Mouse (Mus musculus) left cerebral cortex, postnatal 14 days (tissue): ENCODE measurements around the gene Ppp1r12b. TPM values are rescaled to one million over a fixed set of nuclear protein-coding genes. Genes with fewer than 3 reads are reported as not detected.

Source experiments
- DNase-seq, 2 experiments: peaks; one replicate each; pipeline ENCODE4 v3.0.0; 2021 to 2022; ENCODE audit warnings: low spot score in 2 of 2, mixed read lengths in 1 of 2
- intact Hi-C: fragments of 180-260 bp; cut with DNase I; formaldehyde crosslinking; loops from one replicate; pipeline ENCODE4 v1.15.1; 2025
- total RNA-seq, 2 experiments: library from RNA; stranded (reverse); gene quantifications; 2 replicates each; pipeline ENCODE4 v1.2.3; 2021

Gene Ppp1r12b
- total RNA-seq, 2 experiments from 2014 or later = 77.8 to 81.7 TPM

GRCm38 (mm10) chr1:134949946-134950345 lies 5.8 kb downstream of the Ppp1r12b start:
- no peak for DNase-seq

DNA sequence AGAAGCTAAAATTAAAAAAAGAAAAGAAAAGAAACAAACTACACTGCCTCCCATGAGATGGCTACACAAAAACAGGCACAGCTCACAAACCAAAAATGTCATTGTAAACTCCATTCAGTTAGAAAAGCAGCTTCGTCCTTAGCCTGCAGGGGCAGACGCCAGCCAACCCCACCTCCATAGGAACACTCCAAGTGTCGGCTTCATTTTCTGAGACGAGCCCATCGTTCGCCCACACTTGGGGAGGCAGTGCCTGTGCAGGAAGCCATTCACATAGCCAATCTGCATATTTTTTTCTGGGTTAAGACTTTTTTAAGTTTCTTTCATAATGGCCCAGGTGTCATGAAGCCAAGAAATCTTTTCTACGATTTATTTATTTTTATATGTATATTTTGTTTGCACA lies 8.2 kb downstream of the Ppp1r12b start:
- intact Hi-C loops = no loop called here
- DNase-seq = no peak

More at GRCm38 (mm10) chr1:134949946-134950345, 5.8 kb downstream of the Ppp1r12b start:
- intact Hi-C loops = loop anchor here (5.0 to 10.0 kb wide), 2 partner anchors 33 to 85 kb away; no protein-coding TSS in a partner anchor

- intact Hi-C loops = no loop called here
- DNase-seq = no peak
Measured at GRCm38 (mm10) chr1:134942898-134943297, 12.8 kb downstream of the Ppp1r12b start.

GRCm38 (mm10) chr1:134940863-134941262 lies 14.9 kb downstream of the Ppp1r12b start:
- no peak for DNase-seq
- intact Hi-C loops = no loop called here

GRCm38 (mm10) chr1:134938233-134938632 lies 17.5 kb downstream of the Ppp1r12b start:
- DNase-seq = no peak
- intact Hi-C loops = no loop called here

- no peak for DNase-seq
- intact Hi-C loops = no loop called here
Measured at GRCm38 (mm10) chr1:134936335-134936734, 19.4 kb downstream of the Ppp1r12b start.

GRCm38 (mm10) chr1:134932431-134932830 lies 23.3 kb downstream of the Ppp1r12b start:
- DNase-seq = no peak
- intact Hi-C loops = no loop called here

GRCm38 (mm10) chr1:134919010-134919409 lies 36.7 kb downstream of the Ppp1r12b start:
- intact Hi-C loops = loop anchor here (5.0 kb wide), 1 partner anchor 33 kb away; no protein-coding TSS in a partner anchor
- no peak for DNase-seq

- intact Hi-C loops = loop anchor here (5.0 kb wide), 1 partner anchor 37 kb away; no protein-coding TSS in a partner anchor
- DNase-seq = no peak
Measured at GRCm38 (mm10) chr1:134915421-134915820, 40.3 kb downstream of the Ppp1r12b start.

DNA sequence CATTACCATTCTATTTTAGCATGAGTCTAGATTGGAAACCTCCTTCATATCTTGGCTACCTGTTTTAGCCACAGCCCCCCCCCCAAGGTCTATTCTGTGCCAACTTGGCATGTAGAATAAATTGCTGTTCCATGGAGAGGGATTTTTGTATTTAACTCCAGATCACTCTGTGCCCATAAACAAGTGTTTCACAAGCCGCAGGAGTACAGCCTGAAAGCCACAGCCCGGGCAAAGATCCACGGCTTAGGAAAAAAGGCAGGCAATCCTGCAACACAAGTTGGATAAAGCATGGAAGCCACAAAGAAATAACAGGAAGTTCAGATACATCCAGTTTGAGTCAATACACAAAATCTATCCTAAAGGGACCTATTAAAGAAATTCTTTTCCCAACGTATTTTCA lies 42.2 kb downstream of the Ppp1r12b start:
- no peak for DNase-seq
- intact Hi-C loops = no loop called here

DNA sequence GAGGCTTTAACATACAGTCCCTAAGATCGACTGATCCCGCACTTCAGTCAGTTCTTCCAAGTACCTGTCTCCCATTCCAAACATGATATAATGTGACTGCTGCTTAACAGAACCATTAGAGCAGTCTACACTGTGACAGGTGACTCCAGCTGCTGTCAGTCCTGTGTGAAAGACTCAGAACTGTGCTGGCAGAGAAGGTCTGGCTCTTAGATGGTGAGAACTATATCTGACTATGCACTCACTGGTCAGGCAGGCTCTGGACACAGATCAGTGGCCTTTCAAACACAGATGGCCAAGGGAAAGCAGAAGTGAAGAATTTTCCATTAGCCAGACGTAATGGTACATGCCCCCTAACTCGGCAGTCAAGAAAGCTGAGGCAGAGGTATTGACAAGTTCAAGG lies 43.9 kb downstream of the Ppp1r12b start:
- no peak for DNase-seq
- intact Hi-C loops = no loop called here

GRCm38 (mm10) chr1:134910037-134910436 lies 45.7 kb downstream of the Ppp1r12b start:
- no peak for DNase-seq
- intact Hi-C loops = no loop called here

GRCm38 (mm10) chr1:134909442-134909841 lies 46.3 kb downstream of the Ppp1r12b start:
- peak; percentile 68 to 77 for DNase-seq
- intact Hi-C loops = no loop called here

DNA sequence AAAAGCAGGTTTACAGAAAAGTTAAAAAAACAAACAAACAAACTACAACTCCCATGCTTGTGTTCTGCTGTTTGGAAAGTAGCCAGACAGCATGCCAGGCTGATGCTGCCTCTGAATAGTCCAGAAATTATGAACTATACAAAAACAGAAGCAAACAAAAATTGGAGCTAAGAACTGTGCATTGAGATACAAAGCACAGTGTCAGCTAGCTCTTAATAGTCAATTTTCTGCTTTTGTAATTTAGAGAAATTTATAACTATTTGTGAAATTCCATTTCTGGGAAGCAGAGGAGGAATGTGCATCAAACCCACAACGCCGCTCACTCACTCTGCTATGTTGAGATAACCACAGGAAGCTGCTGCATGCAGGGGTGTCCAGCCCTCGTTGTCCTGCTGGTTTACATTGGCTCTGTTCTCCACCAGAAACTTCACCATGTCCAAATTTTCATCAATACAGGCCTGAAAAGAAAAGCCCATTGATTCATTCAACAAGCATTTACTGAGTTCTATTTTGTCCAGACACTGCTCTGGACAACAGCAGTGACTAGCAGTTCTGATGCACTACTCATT lies 53.6 kb downstream of the Ppp1r12b start:
- DNase-seq = no peak
- intact Hi-C loops = no loop called here

GRCm38 (mm10) chr1:134896008-134896407 lies 59.7 kb downstream of the Ppp1r12b start:
- intact Hi-C loops = no loop called here

GRCm38 (mm10) chr1:134894803-134895202 lies 60.9 kb downstream of the Ppp1r12b start:
- intact Hi-C loops = no loop called here
- no peak for DNase-seq

More at GRCm38 (mm10) chr1:134896008-134896407, 59.7 kb downstream of the Ppp1r12b start:
- no peak for DNase-seq

DNA sequence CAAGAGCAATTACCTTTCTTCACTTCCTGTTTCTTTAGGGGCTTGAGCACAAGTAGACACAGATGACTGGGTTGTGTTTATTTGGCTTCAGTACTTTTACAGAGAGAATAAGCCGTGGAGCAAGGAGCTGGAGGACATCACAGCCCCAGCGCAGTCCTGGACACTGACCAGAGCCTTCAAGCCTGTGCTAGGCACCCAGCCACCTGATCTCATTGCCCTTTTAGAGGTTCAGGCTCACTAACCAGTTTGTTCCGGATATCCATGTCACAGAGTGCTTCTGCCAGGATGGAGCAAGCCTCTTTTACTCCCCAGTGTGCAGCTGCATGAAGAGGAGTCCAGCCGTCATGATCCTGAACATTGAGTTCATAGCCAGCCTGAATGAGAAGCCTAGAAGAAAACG lies 63.8 kb downstream of the Ppp1r12b start:
- intact Hi-C loops = no loop called here
- DNase-seq = no peak

DNA sequence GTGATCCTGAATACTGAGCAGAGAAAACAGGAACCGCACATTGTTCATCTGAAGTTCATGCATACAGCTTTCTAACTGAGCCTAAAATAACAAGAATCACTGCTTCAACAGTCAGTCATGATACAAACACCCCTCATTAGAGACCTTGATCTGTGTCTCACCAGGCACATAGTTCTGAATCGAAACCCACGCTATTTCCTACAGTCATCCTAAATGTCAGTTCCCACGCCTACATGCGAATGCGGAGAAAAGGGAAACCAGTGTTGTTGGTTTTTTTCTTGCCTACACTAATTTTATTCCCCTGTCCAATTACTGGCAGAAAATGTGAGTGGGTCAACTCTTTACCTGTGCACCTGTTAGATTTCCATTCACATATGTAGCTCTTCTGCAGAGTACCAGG lies 66.1 kb downstream of the Ppp1r12b start:
- DNase-seq = peak in 1 of 2 experiments; percentile 29
- intact Hi-C loops = no loop called here

- DNase-seq = no peak
- intact Hi-C loops = no loop called here
Measured at GRCm38 (mm10) chr1:134875800-134876199, 79.9 kb downstream of the Ppp1r12b start.

DNA sequence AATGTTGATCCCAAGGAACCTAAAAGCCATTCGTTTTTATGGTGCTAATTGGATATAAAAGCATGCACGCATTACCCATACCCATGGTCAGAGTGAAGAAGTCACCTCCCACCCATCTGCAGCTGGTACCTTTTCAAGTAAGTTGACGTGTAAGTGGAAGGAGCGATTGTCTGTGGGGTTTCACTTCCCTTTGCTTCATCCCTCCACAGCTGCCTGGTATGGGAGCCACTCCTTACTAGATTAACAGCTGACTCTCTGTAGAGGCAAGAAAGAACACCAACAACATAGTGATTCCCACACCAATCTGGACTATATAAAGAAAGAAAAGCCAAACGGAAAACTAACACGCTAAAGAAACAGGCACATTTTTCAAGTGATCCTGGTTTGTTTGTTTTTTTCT lies 83.1 kb downstream of the Ppp1r12b start:
- no peak for DNase-seq
- intact Hi-C loops = no loop called here

DNA sequence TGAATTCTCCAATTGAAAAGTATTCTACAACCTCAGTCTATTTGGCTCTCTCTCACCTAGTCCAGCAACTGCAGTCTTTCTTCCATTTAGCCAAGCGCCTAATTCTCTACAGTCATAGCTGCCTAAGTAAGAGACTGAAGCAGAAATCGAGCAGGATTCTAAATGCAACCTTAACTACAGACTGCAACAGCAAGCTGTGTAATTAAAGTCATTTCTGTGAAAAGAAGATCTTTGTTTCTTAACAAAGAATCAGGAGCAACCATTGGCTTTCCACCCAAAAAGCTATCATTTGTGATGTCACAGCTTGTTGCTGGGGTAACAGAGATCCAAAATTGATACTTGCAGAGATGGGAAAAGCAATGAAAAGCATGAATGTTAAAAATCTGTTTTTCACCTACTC lies 89.3 kb downstream of the Ppp1r12b start:
- intact Hi-C loops = loop anchor here (10.0 kb wide), 1 partner anchor 88 kb away; the partner anchor contains the start of gene Ppp1r12b
- no peak for DNase-seq
